Mouse (Mus musculus): ENCODE results near the gene Slc25a47.

DNA sequence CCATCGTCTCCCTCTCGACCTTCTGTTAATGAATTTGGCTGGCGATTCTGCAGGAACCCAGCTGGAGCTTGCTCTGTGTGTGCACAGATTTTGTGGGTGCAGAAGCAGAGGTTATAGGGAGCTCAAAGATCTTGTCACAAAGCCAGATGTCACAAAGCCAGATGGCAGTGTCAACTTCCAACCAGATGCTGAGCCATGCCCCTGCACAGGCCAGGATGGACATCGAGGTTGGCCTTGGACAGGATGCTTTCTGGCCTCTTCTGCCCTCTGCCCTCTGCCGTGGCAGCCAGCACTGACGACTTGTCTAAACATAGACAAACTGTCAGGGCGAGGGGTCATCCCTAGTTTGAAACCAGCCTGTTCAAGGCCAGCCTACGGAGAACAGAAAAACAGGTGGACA lies 14.3 kb downstream of the Slc25a47 start:
- TF ChIP-seq CTCF (IDR thresholded peaks at IDR 0.05; ENCODE audit: low read depth) (no peak), EP300 (IDR thresholded peaks at IDR 0.05; ENCODE audit: low read depth) (peak; percentile 93)

Data from liver, postnatal 0 days (tissue).